Mouse (Mus musculus): ENCODE measurements around the gene Nlrp10.
A peak's percentile ranks its signal among the peaks of the same experiment; 100 is the strongest.

Nlrp10 gene

DNA sequence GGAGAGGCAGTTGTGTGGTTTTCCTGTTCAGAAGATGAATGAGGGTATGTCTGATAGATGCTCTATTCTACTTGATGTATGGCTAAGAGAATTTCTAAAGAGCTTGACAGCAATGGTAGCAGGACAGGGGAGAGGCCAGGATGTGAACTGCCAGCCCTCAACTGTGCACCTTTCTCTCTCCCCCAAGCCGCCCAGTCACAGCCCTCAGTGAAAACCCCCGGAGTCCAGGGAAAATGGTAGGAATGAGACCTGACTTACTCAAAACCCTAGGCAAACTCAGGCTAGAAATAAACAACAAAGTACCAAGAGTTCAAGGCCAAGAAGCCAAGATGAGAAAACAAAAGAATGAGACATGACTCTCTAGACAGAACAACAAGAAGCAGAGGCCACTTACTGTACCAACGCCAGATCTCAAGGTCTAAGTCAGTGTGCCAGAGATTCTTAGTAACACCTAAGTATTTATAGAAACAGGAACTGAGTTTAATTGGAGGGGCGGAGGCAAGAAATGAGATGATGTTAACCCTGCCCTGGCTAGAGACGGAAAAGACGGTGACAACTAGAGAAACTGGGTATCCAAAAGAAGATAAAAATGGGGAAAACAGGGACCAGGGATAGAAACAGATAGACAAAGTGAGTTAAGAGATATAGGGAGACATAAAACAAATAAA lies at the start of gene Nlrp10:
TSS of gene Nlrp10 (minus strand) at position 453 of the 668 bp plus-strand sequence.
- no peak for DNase-seq (ENCODE audit: low spot score)

- no peak for DNase-seq (ENCODE audit: low spot score)
Measured at GRCm38 (mm10) chr7:108972273-108972672, 42.3 kb upstream of the Nlrp10 start.

GRCm38 (mm10) chr7:108968201-108968600 lies 38.2 kb upstream of the Nlrp10 start:
- DNase-seq (ENCODE audit: low spot score): no peak

DNA sequence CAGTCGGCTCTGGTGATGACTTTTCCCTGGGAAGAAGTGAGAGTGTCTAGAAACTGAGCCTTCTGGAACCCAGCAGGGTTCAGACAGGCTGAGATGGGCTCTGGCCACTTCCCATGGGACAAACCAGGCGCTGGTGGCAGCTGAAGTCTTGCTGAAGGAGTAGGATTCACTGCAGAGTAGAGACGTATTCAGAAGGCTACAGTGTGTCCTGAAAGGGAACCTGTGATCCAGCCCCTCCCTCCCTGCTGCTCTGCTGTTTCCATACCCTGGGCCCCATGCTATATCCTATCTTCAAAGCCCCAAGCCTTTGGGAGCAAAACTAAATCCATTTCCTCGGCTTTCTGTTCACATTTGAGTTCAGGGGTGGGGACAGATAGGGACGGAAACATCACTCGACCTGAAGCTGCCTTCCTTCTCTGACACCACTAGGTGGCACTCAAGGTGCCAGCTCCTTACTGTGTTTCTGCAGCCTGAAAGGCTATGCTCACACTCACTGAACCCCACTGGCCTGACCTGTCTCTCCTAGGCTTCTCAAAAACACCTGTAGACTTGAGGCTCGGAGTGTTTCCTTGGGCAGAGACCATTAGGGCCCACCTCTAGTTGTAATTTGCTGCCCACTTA lies 36.9 kb upstream of the Nlrp10 start:
- peak; percentile 33 for DNase-seq (ENCODE audit: low spot score)

GRCm38 (mm10) chr7:108965968-108966367 lies 36.0 kb upstream of the Nlrp10 start:
- DNase-seq (ENCODE audit: low spot score): no peak

DNA sequence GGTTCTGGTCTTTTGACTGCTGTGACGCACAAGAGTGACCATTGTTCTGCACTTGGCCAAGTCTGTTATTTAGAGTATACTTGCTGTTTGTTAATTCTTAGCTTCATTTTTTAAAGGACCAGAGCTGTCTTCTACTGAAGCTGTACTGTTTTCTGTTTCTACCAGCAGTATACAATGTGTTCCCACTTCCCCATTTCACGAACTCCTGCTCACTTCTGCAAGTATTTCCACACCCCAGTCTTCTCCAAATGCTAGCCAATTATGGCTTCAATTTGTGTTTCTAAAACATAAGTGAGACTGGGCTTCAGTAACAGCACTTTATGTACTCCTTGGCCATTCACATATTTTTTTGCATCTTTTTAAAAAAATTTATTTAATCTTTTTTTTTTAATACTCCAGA lies 27.8 kb upstream of the Nlrp10 start:
- DNase-seq (ENCODE audit: low spot score): no peak

GRCm38 (mm10) chr7:108954185-108954584 lies 24.2 kb upstream of the Nlrp10 start:
- no peak for DNase-seq (ENCODE audit: low spot score)

GRCm38 (mm10) chr7:108952801-108953200 lies 22.8 kb upstream of the Nlrp10 start:
- DNase-seq (ENCODE audit: low spot score): no peak

GRCm38 (mm10) chr7:108950762-108951331 lies 20.9 kb upstream of the Nlrp10 start:
- DNase-seq (ENCODE audit: low spot score): no peak

DNA sequence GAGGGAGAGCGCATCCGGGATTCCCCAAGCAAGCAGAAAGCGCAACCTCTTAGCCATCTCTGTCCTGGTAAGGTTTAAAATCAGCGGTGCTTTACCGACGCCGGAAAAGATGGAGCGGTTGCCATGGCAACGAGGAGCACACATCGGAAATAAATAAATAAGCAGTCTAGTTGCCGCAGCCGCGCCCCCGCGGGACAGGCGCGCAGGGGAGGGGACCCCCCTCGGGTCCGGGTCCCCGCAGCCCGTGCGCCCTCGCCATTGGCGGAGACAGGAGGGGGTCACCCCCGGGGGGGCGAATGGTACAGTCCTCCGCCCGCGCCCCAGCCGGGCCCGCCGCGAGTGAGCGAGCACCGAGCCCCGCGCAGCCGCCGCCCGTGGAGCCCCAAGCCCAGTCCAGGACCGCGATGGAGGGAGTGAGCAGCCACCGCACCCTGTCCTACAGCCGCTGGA lies 20.4 kb upstream of the Nlrp10 start, which contains the start of gene Tub:
TSS of gene Tub (plus strand) at position 27 of the 450 bp plus-strand sequence.
- peak; percentile 22 for DNase-seq (ENCODE audit: low spot score)

- no peak for DNase-seq (ENCODE audit: low spot score)
Measured at GRCm38 (mm10) chr7:108949301-108949700, 19.3 kb upstream of the Nlrp10 start.

- no peak for DNase-seq (ENCODE audit: low spot score)
Measured at GRCm38 (mm10) chr7:108948611-108949010, 18.6 kb upstream of the Nlrp10 start.

- DNase-seq (ENCODE audit: low spot score): no peak
Measured at GRCm38 (mm10) chr7:108944002-108944401, 14.0 kb upstream of the Nlrp10 start.

GRCm38 (mm10) chr7:108941466-108941865 lies 11.5 kb upstream of the Nlrp10 start:
- peak; percentile 63 for DNase-seq (ENCODE audit: low spot score)

GRCm38 (mm10) chr7:108936591-108936990 lies 6.6 kb upstream of the Nlrp10 start:
- no peak for DNase-seq (ENCODE audit: low spot score)

GRCm38 (mm10) chr7:108935411-108935810 lies 5.4 kb upstream of the Nlrp10 start:
- no peak for DNase-seq (ENCODE audit: low spot score)

DNA sequence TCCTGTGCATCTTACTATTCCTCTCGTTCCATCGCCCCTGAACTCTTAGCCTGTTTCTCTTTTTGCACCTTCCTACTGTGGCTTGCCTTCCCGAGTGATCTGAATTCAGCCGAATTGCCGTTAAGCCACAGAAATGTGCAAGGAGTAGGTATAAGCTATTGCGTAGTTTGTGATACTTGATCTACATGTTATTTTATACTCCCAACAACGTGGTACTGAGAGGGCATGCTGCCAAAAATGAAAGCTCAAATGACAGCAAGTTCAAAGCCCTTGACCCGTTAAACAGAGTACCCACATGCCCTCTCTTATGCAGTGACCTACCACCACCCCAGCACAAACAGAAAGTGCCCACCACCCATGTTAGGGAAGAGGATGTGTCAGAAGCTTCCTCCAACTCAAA lies 4.9 kb upstream of the Nlrp10 start:
- DNase-seq (ENCODE audit: low spot score): no peak

- DNase-seq (ENCODE audit: low spot score): peak; percentile 92
Measured at GRCm38 (mm10) chr7:108933794-108934731, 4.1 kb upstream of the Nlrp10 start, which contains the start of gene Eif3f. Eif3f (plus strand) TSS chr7:108934417.

DNA sequence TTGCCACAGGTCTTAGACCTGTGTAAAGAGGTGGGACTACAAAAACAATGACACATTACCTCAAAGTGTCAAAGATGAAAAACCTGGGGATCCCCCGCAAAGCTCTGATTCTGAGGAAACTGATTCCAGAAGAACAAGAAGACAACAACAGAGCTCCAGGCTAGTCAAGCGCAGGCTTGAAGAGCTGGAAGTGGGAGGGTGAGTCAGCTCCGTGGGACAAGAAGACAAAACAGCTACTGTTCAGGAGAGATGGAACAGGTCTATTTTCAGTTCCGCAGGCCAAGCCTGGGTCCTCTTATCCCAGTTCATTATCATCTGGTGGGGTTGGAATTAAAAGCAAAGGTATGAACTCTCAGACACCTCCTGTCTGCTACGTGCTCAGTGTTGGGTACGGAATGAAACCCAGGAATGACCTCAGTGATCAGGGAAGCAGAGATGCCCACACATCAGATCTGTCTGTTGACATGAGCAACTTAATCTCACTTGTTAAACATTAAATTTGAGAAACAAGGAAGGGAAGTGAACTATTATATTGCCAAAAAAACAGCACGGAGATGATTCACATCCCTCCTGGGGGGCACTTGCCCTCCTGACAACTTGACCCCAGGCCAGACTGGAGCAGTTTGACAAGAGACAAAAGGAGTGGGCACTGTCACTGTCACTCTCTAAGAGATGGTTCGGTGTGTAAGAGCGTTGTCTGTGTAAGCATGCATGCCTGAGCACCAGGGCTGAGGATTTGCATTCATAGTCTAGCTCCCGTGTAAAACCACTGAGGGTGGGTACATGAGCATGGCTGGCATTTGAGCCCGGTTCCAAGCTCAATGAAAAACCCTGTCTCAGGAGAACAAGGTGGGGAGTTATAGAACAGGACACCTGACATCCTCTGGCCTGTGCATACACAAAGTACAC lies 1.4 kb downstream of the Nlrp10 start:
- DNase-seq (ENCODE audit: low spot score): no peak

DNA sequence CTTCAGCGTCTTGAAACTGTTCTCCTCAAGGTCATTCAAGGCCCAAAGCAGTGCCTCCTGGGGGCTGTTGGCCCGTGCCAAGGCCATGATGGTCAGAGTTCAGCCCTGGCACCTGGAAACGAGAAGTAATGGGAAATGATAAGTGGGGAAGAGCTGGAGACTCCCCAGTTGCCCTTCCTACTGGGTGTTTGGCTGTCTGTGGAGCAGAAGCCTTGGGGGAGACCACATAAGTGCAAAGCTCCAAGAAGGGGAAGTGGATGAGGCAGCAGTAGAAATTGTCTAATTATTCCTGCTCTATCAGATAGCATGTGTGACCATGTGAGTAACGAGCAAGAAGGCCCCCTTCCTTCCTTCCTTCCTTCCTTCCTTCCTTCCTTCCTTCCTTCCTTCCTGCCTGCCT lies 2.9 kb downstream of the Nlrp10 start:
- DNase-seq (ENCODE audit: low spot score): no peak

GRCm38 (mm10) chr7:108903969-108904368 lies 26.0 kb downstream of the Nlrp10 start:
- no peak for DNase-seq (ENCODE audit: low spot score)

All from urinary bladder, postnatal 14 days (tissue).